Mouse (Mus musculus) lung, embryonic 14.5 days (tissue): ENCODE measurements at regions not wholly inside any gene's neighbourhood (a gene's known extent, or its start where the extent isn't known, plus 50 kb on each side); places are given as distances from the start of the nearest gene placed in this dataset.

ENCODE experiments used
- ATAC-seq: fragments of 200-750 bp; cut with Nextera tagmentation; 2 replicates; pipeline ENCODE4 v1.8.0; 2017; ENCODE audit warnings: mild to moderate bottlenecking, moderate TSS enrichment, moderate library complexity; ENCODE audit not compliant: insufficient read depth
- DNase-seq: peaks from one replicate; pipeline ENCODE4 v3.0.0-alpha.2; 2015
- H3K27ac ChIP-seq: fragments of 300-500 bp; sonication (generic); 2 replicates; pipeline ENCODE4 v1.5.1; 2014; ENCODE audit warnings: low read depth, mild to moderate bottlenecking, moderate library complexity
- H3K27me3 ChIP-seq: fragments of 300-500 bp; sonication (generic); 2 replicates; pipeline ENCODE4 v1.6.1; 2014; ENCODE audit warnings: low read length, control low read depth; ENCODE audit not compliant: insufficient read depth
- H3K36me3 ChIP-seq: fragments of 300-500 bp; sonication (generic); 2 replicates; pipeline ENCODE4 v1.6.1; 2014; ENCODE audit warnings: control low read depth; ENCODE audit not compliant: insufficient read depth
- H3K4me1 ChIP-seq: fragments of 300-500 bp; sonication (generic); 2 replicates; pipeline ENCODE4 v1.6.1; 2014; ENCODE audit warnings: antibody characterized with exemption, control low read depth; ENCODE audit not compliant: insufficient read depth
- H3K4me2 ChIP-seq: fragments of 300-500 bp; sonication (generic); 2 replicates; pipeline ENCODE4 v1.6.1; 2014; ENCODE audit warnings: mild to moderate bottlenecking
- H3K4me3 ChIP-seq: fragments of 300-500 bp; sonication (generic); 2 replicates; pipeline ENCODE4 v1.5.1; 2014; ENCODE audit warnings: low read depth, low read length
- H3K9ac ChIP-seq: fragments of 300-500 bp; sonication (generic); 2 replicates; pipeline ENCODE4 v1.6.1; 2014
- H3K9me3 ChIP-seq: fragments of 300-500 bp; sonication (generic); 2 replicates; pipeline ENCODE4 v1.6.1; 2016; ENCODE audit warnings: low read depth, low read length, control low read depth
- CTCF ChIP-seq: IDR thresholded peaks from 2 replicates; pipeline ENCODE4 v1.5.1; 2016; ENCODE audit warnings: antibody characterized with exemption, low read depth
- WGBS: fragments of 180-500 bp; shearing (Covaris S2); extraction: QIAGEN DNeasy Blood & Tissue Kit; methylation state at CpG from one replicate; pipeline ENCODE4 v1.1.7; 2014; 5-methylcytosine and 5-hydroxymethylcytosine counted together

- H3K4me2 ChIP-seq = no peak overlapping the region
- H3K4me3 ChIP-seq = no peak overlapping the region
- no peak for TF ChIP-seq CTCF
- ATAC-seq (no peak), DNase-seq (no peak)
- H3K9ac ChIP-seq = no peak overlapping the region
- H3K27ac ChIP-seq = no peak overlapping the region
- no peaks in the 10 kb centered on the region for H3K36me3 ChIP-seq
- H3K4me1 ChIP-seq = no peaks in the 10 kb centered on the region
- H3K27me3 ChIP-seq = no peaks in the 10 kb centered on the region
- WGBS = 79% methylated on average over 7 of the region's 7 CpGs
- H3K9me3 ChIP-seq = no peaks in the 10 kb centered on the region
Measured at GRCm38 (mm10) chr2:124792633-124793036, 275.3 kb upstream of the Slc24a5 start.

GRCm38 (mm10) chr2:124811709-124812108 lies 256.2 kb upstream of the Slc24a5 start:
- no peak for TF ChIP-seq CTCF
- no peak overlapping the region for H3K9ac ChIP-seq
- no peak overlapping the region for H3K4me2 ChIP-seq
- no peak for ATAC-seq
- H3K27me3 ChIP-seq = no peaks in the 10 kb centered on the region
- H3K36me3 ChIP-seq = no peaks in the 10 kb centered on the region
- H3K4me3 ChIP-seq = no peak overlapping the region
- H3K27ac ChIP-seq = no peak overlapping the region
- no peak for DNase-seq
- H3K4me1 ChIP-seq = no peaks in the 10 kb centered on the region
- 80% methylated on average over 8 of the region's 8 CpGs for WGBS
- H3K9me3 ChIP-seq = no peaks in the 10 kb centered on the region

- TF ChIP-seq CTCF = no peak
- Histone ChIP-seq H3K36me3 (no peaks in the 10 kb centered on the region), H3K4me1 (no peaks in the 10 kb centered on the region), H3K4me3 (no peak overlapping the region), H3K9me3 (no peaks in the 10 kb centered on the region), H3K9ac (no peak overlapping the region), H3K27ac (no peak overlapping the region), H3K4me2 (no peak overlapping the region), H3K27me3 (no peaks in the 10 kb centered on the region)
- DNase-seq = no peak
- ATAC-seq = no peak
- 88% methylated on average over 2 of the region's 2 CpGs for WGBS
Measured at GRCm38 (mm10) chr2:124816814-124817213, 251.1 kb upstream of the Slc24a5 start.

- WGBS = 74% methylated on average over 6 of the region's 6 CpGs
- no peak for DNase-seq
- no peak for TF ChIP-seq CTCF
Measured at GRCm38 (mm10) chr2:124819846-124820245, 248.1 kb upstream of the Slc24a5 start.

GRCm38 (mm10) chr2:124820821-124821220 lies 247.1 kb upstream of the Slc24a5 start:
- H3K27me3 ChIP-seq = no peaks in the 10 kb centered on the region
- H3K9me3 ChIP-seq = no peaks in the 10 kb centered on the region
- TF ChIP-seq CTCF = no peak
- no peak overlapping the region for H3K4me3 ChIP-seq
- H3K4me2 ChIP-seq = no peak overlapping the region
- ATAC-seq (no peak), DNase-seq (no peak)
- WGBS = 90% methylated on average over 9 of the region's 9 CpGs
- no peak overlapping the region for H3K27ac ChIP-seq
- H3K9ac ChIP-seq = no peak overlapping the region
- no peaks in the 10 kb centered on the region for H3K4me1 ChIP-seq
- H3K36me3 ChIP-seq = no peaks in the 10 kb centered on the region

More at GRCm38 (mm10) chr2:124819846-124820245, 248.1 kb upstream of the Slc24a5 start:
- Histone ChIP-seq H3K27ac (no peak overlapping the region), H3K27me3 (no peaks in the 10 kb centered on the region), H3K9me3 (no peaks in the 10 kb centered on the region), H3K4me1 (no peaks in the 10 kb centered on the region), H3K4me2 (no peak overlapping the region), H3K36me3 (no peaks in the 10 kb centered on the region), H3K9ac (no peak overlapping the region), H3K4me3 (no peak overlapping the region)
- no peak for ATAC-seq

GRCm38 (mm10) chr2:124821366-124821765 lies 246.6 kb upstream of the Slc24a5 start:
- no peak overlapping the region for H3K4me3 ChIP-seq
- TF ChIP-seq CTCF = no peak
- no peaks in the 10 kb centered on the region for H3K27me3 ChIP-seq
- H3K9me3 ChIP-seq = no peaks in the 10 kb centered on the region
- H3K4me1 ChIP-seq = no peaks in the 10 kb centered on the region
- H3K9ac ChIP-seq = no peak overlapping the region
- H3K27ac ChIP-seq = no peak overlapping the region
- ATAC-seq = no peak
- H3K36me3 ChIP-seq = no peaks in the 10 kb centered on the region
- WGBS = 85% methylated on average over 4 of the region's 4 CpGs
- no peak for DNase-seq
- no peak overlapping the region for H3K4me2 ChIP-seq

GRCm38 (mm10) chr2:124848812-124849211 lies 219.1 kb upstream of the Slc24a5 start:
- Histone ChIP-seq H3K36me3 (no peaks in the 10 kb centered on the region), H3K9ac (no peak overlapping the region), H3K4me1 (no peaks in the 10 kb centered on the region), H3K27ac (no peak overlapping the region), H3K4me3 (no peak overlapping the region), H3K27me3 (no peaks in the 10 kb centered on the region), H3K9me3 (no peaks in the 10 kb centered on the region), H3K4me2 (no peak overlapping the region)
- no peak for TF ChIP-seq CTCF
- ATAC-seq (0 out of 2 replicates have a peak, but pooled peaks have one; percentile 44), DNase-seq (peak; percentile 41)
- 80% methylated on average over 4 of the region's 4 CpGs for WGBS

GRCm38 (mm10) chr2:124858504-124858903 lies 209.4 kb upstream of the Slc24a5 start:
- Histone ChIP-seq H3K36me3 (no peaks in the 10 kb centered on the region), H3K27me3 (no peaks in the 10 kb centered on the region), H3K4me2 (no peak overlapping the region), H3K27ac (no peak overlapping the region), H3K4me3 (no peak overlapping the region), H3K9ac (no peak overlapping the region), H3K4me1 (no peaks in the 10 kb centered on the region), H3K9me3 (no peaks in the 10 kb centered on the region)
- ATAC-seq = peak; percentile 85
- 52% methylated on average over 3 of the region's 3 CpGs for WGBS
- TF ChIP-seq CTCF = 0 out of 2 replicates have a peak, but pooled peaks have one; percentile 2
- DNase-seq = peak; percentile 77
